Mouse (Mus musculus): ENCODE results near the gene Calhm6.

Gene Calhm6

DNA sequence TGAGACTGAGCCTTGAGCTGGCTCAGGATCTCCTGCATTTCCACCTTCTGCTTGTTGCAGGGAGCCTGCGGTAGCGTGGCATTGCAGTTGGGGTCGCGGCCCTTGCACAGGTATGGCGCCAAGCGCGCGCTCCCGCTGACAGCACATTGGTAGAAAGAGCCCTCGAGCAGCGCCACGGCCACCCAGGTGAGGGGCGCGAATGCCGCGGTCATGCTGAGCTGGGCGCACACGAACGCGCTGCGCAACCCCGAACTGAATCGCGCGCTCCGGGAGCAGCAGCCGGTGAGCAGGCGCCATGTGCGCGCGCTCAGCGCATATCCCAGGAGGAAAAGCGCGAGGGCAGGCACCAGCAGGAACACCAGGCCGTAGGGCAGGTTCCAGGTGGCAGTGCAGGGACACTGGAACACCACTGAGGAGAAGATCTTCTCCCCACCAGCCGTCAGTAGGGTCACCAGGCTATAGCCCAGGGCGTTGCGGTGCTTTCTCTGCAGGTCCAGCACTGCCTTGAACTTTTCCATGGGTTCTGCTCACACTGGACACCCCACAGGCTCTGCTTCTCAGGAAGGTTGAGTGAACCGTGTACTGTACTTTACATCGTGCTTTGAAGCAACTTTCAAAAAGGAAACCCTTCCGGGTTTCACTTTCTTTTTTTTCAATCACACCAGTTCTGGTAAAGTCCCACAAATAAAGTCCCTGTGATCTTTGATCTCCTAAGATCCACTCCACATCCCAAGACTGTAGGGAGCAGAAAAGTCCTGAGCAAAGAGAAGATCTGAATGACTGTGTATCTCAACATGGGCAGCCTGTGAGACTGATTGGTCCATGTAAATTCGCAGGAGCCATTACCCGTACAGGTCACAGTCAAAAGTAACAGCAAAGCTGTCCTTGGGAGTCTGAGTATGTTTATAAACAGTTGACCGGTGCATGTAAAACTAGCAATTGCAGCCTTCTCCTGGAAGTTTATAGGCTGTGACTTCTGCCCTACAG lies at the start of gene Calhm6:
Gene Calhm6 (minus strand): TSS at position 593 of the 987 bp plus-strand sequence.
- 14% methylated on average over 44 of the region's 44 CpGs for WGBS

DNA sequence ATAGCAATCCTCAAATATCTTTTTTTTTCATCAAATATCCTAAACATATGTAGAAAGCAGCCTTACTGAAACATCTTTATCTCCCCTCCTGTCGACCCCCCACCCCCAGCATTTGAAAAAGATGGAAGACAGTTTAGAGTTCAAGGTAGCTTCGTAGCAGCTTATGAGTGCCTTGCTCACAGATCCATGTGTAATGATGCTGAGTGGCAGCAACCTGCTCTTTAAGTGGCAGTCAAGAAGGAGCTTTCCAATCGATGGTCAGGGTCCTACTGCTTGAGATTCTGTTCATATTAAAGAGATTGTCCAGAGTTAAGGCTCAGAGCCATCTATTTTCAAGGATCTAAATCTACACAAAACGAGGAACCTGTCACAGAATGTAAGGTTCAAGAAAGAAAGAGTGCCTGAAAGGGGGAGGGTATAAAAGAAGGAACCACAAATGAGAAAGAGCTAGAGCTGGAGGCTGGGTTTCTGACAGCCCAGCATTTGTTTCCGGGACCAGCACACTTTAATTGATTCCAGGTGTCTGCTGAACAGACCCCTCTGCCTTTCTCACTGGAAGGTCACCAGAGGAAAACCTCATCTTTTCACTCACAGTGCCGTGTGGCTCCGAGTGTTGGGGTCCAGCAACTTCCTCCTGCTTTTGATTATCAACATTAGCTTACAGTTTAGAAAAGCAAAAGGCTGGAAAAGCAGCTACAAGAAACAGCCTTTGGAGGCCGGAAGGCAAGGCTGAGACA lies 48.3 kb upstream of the Calhm6 start:
- 64% methylated on average over 8 of the region's 8 CpGs for WGBS

DNA sequence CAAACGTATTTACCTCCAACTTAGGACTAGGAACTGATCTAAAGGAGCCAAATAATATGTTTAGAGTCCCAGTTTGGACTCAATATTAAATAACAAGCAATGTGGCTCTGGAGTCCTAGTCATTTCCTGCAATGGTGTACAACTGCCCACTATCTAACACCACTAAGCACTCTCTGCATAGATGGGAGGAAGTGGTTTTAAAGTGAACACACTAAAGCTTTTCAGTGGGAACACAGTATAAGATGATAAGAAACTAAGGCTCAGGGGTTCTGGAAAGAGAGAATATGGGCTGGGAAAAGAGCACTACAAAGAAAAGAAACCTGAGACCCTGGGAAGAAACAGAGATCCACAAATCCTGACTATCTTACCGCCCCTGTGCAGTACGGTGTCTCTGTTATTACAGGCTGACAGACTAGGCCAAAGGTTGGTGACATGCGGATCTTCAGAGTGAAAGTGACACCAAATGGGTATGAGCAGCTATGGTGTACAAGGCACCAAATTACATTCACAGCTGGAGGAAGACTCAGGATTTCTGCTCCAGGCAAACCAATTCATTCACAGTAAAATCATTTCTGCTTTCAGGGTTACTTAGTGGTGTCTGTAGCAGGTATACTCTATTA lies 45.0 kb upstream of the Calhm6 start:
- 85% methylated on average over 4 of the region's 4 CpGs for WGBS

DNA sequence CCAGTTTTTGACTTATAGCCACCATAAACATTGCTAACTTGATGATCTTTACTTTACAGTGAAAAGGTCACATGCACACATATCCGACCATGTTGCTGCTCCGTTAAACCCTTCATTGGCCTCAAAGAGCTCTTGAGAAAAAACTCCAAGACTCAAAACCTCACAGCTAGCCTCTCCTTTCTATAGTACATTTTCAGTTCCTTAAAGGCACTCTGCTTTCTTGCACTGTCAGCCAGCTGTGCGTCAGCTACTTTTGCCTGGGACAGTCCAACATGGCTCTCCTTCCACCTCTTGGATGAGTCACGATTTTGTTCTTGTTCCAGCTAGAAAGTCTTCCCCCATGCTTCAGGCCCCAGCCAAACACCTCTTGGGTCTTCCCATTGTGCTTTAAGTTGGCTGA lies 43.9 kb upstream of the Calhm6 start:
- WGBS, result 91% methylated on average over 4 of the region's 4 CpGs

DNA sequence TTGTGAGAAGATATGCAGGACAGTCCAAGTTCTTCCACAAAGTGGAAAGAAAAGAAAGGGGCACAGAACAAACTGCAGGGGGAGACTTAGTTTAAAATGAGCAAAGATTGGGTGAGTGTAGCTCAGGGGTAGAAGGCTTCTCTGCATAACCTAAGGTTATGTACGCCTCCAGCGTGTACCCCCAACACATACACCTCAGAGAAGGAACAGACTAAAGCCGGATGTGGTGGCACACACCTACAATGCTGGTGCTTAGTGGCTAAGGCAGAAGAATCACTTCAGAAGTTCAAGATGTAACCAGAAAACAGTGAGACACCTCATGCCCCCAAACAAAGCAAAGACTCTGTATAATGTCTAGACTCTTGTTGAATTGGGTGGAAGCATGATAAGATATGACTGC lies 43.4 kb upstream of the Calhm6 start:
- 96% methylated on average over 3 of the region's 3 CpGs for WGBS

DNA sequence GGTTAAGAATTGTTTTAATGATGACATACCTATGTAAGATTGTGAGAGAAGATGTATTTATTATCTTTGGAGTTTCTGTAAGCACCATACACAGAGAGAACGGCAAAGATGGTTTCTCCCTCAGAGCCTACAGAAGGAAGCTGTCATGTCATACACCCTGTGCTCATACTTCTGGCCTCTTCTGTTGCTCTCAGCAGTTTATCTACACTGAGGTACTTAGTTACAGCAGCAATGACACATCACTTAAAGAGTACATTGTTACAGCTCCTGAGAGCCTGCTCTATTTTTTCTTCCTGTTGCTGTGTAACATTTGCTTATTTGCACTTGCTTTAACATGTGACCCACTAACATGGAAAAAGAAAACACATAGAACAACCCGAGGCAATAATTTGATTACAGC lies 39.2 kb upstream of the Calhm6 start:
- 78% methylated on average over 2 of the region's 2 CpGs for WGBS

DNA sequence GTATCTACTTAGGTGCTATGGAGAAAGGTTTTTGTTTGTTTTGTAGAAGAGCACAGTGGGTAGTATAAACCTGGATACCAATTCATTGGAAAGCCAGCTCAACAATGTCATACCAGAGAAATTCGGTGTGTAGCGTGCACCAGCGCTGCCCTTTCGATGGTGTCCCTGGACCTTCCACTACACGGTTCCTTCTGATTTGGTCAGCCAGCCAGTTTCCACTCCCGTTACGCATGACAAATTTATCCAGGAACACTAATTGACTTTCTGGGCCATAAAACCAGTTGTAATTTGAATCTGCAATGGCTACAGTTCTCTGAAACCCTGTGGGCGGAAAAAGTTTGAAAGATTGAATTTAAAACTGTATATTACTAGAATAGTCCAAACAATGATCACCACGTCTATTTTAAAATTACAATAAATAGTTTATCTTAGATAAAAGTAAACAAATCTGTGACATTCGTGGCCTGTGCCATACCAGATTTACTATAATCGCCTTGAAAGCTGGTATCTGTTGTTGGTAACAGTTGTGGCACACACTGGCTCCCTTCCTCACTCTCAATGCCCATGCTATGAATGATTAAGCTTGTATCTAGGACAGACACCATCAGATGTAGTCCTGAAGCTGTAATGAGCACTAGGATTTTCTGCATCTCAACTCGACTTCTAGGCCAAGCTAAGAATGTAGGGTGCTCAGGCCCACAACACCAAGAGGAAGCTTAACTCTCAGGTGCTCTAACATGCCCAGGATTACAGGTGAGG lies 28.2 kb upstream of the Calhm6 start:
- 87% methylated on average over 12 of the region's 12 CpGs for WGBS

DNA sequence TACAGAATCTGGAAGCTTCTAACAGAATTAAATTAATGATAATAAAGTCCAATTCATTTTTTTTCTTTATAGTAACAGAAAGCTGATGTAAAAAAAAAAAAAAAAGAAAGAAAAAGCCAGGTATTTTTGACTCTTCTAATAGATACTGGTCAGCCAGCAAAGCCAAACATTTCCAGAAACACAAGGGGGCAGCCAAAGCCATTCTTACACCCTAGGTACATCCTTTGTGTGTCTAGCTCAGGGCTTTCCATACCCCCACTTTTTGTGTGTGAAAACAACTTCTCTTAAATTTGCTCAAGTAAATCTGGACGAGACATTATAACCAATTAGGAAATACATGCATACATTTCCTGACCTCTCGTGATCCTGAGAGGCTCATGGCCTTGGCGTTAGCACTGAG lies 24.0 kb upstream of the Calhm6 start:
- 84% methylated on average over 3 of the region's 3 CpGs for WGBS

DNA sequence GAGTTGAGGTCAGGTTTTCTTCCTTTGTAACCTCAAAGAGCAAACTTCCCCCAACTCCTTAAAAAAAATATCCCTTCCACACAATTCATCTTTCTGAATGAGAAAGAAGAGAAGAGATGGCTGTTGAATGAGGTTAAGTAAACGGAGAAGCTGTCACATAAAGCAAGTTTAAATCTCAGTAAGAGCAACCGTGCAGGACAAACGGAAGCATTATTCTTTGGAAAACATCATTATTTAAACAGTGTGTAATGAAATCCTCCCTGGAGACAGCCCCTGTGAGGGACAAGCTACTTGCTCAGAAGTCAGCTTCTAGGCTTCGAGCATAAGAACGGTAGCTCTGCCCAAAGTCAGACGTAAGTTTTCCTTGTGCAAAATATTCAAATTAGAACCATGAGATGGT lies 22.7 kb upstream of the Calhm6 start:
- 70% methylated on average over 6 of the region's 6 CpGs for whole genome bisulfite sequencing

DNA sequence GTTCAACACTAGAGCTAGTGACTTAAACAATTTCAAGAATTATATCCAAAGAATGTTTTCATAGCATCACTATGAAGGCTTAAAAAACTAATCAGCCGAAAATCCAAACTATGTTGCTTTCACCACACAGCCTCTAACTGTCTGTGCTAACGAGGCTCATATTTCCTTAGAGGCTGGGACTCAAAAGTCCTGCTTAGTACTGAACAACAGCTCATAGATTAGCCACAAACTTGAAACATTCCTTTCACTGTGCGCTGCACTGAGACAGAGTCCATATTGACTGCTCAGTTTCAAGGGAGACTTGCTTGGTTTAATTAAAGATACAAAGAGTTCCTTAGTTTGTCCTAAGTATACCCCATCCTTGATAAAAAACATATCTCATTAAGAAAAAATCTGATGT lies 22.0 kb upstream of the Calhm6 start:
- WGBS, result 77% methylated on average over 3 of the region's 3 CpGs

DNA sequence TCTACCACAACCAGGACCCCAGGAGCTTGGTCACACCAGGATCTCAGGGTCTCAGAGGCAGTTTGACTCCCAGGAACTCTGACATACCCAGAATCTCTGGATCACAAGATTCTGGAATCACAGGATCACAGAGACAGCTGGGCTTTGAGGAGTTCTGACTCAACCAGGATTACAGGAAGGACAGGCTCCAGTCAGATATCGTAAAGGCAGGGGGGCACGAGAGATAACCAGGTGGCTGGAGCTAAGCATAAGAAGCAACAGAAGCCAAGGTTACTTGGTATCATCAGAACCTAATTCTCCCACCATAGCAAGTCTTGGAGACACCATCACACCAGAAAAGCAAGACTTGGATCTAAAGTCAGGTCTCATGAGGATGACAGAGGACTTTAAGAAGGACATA lies 13.9 kb upstream of the Calhm6 start:
- 92% methylated on average over 2 of the region's 2 CpGs for WGBS

DNA sequence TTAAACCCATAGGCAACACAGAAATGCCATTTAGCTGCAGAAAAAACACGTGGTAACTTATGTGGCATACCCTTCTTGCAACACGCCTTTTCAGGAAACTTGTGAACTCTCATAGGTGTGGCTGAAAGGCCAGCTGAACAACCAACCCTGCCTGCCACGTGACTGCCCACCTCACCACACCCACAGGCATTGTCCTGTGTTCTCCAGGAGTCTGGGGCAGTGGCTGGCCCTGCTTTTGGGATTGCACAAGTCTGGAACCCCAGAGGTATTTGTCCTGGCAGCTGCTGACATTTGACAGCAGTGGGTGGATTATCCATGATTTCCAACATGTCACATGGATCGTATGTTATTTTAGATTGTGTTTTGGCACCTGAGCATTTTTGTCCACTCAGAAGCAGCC lies 12.0 kb upstream of the Calhm6 start:
- 71% methylated on average over 4 of the region's 4 CpGs for WGBS

DNA sequence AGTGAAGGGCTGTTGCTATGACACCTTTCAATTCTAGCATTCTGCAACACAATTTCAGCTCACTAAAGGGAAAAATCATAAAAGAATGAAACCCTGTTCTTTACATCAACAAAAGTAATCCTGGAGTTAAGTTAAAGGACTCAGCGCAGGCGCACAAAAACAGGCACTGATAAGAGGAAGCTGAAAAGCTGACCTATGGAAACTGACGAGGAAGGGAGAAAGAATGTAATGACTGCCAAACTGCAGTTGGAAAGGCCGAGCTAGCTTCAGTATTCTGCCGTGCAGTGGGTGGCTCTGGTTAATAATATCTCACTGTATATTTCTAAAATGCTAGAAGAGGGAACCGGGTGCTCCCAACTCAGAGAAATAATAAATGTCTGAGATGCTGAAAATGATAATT lies 10.2 kb upstream of the Calhm6 start:
- WGBS, result 50% methylated on average over 6 of the region's 6 CpGs

DNA sequence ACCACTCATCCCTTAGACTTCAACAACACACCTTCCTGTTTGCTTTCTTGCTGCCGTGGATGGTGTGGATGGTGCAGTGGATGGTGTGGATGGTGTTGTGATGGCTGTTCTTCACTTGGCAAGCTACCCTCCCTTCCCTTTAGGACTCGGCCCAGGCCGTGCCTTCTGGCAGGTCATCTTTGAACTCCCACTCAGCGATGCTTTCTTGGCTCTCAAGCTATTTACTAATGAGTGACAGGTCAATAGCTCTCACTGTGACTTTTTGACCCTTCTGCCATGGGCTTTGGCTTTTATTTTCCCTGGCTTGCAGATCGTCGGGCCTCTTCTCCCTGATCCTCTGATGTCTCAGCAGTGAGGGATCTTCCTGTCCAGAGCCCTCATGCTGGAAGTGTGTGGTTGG lies 8.6 kb upstream of the Calhm6 start:
- 63% methylated on average over 6 of the region's 6 CpGs for WGBS

DNA sequence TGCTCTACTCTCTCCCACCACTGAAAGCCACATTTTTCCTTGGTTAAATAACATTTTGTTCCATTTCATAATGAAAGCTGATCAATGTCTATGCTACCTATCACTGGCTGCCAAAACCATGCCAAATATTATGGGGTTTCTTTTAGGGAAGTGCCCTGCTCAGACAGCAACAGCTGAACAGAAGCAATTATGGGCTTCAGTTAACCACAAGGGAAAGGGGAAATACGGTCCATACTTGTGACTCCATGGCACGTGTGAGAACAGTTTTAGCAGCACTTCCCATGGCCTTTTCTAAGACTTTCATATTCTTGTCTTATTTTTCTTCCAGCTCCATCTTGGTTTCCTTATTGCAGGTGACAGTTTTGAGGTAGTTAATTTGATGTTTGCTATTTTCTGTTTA lies 3.6 kb upstream of the Calhm6 start:
- 74% methylated on average over 2 of the region's 2 CpGs for WGBS

DNA sequence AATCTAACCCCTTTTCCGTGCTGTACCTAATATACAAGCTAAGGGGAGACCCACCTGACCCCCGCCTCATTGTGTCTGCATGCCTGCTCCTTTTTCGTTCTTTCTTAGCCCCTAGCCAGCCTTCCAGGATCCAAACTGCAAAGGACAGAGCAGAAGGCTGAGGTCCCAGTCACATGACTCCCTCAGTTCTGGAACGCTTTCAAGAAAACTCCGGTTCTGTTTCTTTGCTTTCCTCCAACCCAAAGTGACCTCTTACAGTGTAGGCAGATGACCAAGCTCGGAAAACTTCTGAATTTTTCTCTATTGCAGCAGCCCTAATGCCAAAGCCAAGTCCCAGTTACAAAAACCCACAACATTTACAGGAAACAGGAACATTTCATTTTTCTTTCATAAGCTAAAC lies 607 bp upstream of the Calhm6 start:
- 72% methylated on average over 6 of the region's 6 CpGs for WGBS

DNA sequence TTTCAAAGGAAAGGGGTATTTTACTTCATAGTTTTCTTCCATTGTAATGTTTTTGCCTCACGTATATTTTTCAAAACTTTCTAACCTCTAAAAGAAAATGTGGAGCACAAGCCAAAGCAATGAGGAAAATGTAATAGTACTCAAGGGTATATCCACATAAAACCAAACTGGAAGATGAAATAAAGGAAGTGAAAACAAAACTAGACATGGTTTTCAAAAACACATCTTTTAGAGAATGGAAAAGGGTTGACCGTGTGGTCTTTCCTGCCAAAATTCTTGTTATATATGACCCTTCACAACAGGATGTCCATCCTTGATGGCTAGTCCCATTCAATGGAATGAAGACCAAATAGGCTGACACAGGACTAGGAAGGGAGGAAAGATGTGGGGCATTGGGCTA lies 9.4 kb downstream of the Calhm6 start:
- 92% methylated on average over 2 of the region's 2 CpGs for WGBS

DNA sequence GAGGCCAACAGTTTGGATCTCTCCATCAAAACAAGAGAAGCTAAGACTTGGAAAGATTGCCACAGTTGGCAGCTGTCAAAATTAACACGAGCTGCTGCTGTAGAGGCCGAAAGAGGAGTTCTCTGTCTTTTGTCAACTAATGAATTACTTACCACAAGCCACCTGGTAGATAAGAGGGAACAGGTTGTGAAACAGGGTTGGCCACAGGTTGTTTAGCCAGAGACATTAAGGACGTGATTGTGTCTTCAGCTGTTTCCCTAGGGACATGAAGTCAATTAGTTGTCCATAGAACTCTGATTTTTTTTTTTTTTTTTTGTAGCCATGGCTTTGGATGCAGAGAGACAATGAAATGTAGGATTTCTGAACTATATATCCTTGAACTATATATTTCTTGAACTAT lies 10.7 kb downstream of the Calhm6 start:
- WGBS, result 71% methylated on average over 3 of the region's 3 CpGs

DNA sequence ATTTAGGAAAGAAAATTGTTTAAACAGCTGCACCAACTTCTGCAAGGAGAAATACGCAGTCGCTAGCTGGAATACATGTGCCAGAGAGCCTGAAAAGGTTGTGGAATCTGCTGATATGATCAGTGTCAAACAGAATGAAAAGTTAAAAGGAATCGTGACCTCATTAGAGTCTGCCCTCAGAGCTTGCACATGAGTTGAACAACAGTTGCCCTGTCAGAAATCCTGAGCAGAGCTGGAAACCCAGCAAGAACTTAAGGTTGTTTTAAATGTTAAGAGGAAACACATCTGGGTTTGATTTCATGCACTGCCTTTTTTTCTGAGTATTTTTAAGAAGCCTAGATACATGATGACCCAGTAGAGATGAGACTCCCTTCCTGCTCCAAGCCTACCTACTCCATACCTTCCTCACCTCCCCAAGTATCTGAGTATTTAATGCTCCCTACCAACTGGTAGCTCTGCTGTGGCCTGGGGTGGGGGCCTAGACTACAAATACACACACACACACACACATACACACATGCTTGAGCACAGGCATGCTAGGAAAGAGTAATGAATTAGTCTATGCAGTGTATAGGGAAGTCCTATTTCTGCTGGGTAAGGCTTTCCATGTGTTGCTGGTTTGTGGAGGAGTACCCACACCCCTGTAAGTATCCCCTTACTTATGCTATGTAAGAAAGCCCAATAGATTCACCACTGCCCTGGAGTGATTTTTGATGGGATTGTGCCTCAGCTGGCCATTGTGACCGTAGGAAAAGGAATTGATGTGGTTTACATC lies 15.6 kb downstream of the Calhm6 start:
- 88% methylated on average over 4 of the region's 4 CpGs for WGBS

DNA sequence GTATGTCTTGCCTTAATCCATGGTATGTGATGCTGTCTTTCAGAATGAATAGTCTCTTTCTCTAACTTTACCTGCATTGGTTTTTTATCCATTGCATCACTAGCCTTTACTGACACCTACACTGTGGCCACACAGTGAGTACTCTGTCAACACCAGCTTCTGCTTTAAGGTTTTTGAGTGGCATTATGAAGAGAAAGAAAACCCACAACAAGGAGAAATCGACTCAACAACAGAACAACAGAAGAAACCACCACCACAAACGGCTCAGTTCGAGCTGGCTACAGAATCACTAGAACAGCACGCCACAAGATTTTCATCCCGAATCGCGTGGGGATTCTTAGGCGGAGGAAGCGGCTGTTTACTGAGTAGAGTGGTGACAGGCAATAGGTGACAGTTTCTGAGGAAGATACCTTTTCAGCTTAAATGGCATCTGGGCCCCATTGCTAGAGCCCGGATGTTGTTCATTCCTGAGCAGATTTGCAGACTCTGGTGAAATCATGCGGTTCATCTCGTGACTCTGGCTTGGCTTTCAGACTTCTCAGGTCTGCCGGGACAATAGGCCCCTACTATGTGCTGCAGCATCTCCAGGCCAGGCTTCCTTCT lies 16.8 kb downstream of the Calhm6 start:
- WGBS, result 82% methylated on average over 13 of the region's 13 CpGs

Data from cerebral cortex, adult 2 months (tissue).